Mouse (Mus musculus) neutrophil, adult 5-6 weeks (primary cell): ENCODE results near the gene Atp13a1. TPM values are rescaled to one million over a fixed set of nuclear protein-coding genes. Genes with fewer than 3 reads are reported as not detected.
A peak's percentile ranks its signal among the peaks of the same experiment; 100 is the strongest.

ENCODE experiments used
- ATAC-seq: fragments of 151-379, 151-347 bp; 2 replicates; pipeline ENCODE4 v1.8.0; 2017; ENCODE audit warnings: mild to moderate bottlenecking, moderate TSS enrichment; ENCODE audit not compliant: insufficient number of reproducible peaks, poor library complexity, low FRiP score, severe bottlenecking; ENCODE audit errors: extremely low read depth
- total RNA-seq: library from RNA; stranded (forward); fragments of 200-1000 nt; gene quantifications from 2 replicates; pipeline ENCODE4 v1.2.3, GENCODE M21; 2017

The Atp13a1 gene
- total RNA-seq, 1 experiment from 2014 or later, result 24.7 TPM

DNA sequence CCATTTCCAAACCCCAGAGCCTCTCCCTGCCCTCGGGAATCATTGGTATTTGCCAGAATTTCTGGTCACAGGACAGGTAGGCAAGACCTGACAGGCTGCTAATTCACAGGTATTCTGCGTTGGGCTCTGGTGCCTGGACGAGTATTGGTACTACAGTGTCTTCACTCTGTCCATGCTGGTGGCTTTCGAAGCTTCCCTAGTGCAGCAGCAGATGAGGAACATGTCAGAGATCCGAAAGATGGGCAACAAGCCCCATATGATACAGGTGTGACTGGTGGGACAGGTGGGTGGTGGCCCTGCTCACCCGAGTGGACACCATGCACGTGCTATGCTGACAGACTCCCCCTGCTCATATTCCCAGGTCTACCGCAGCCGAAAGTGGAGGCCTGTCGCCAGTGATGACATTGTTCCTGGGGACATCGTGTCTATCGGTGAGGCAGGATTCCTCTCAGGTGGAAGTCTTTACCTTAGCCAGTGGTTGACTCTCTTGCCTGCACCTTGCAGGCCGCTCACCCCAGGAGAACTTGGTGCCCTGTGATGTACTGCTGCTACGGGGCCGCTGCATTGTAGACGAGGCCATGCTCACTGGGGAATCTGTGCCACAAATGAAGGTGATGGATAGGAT is 5.9 kb downstream of the Atp13a1 start:
- no peak for ATAC-seq

DNA sequence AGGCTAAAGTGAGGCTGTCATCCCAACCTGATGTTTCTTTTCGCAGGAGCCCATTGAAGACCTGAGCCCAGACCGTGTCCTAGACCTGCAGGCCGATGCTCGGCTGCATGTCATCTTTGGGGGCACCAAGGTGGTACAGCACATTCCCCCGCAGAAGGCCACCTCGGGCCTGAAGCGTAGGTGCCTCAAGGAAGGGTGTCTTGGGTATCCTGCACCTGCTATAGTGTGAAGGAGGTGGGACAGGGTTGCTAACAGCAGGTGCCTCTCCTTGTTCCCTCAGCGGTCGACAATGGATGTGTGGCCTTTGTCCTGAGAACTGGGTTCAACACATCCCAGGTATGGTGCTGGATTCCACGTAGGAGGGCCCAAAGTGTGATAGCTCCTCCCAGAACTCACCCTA is 6.7 kb downstream of the Atp13a1 start:
- no peak for ATAC-seq

DNA sequence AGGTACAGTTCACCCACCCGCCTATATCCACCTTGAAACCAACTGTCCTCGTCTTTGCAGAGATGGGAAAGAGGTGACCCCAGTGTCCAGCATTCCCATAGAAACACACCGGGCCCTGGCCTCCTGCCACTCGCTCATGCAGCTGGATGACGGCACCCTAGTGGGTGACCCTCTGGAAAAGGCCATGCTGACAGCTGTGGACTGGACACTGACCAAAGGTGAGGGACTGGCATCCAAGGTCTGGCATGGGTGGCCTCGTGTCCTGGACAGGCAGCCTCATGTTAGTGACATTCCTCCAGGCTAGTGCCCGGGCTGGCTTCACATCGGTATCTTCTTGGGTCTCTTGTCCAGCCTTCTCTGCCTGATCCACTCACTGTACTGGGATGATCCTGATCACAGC is 8.3 kb downstream of the Atp13a1 start:
- no peak for ATAC-seq

DNA sequence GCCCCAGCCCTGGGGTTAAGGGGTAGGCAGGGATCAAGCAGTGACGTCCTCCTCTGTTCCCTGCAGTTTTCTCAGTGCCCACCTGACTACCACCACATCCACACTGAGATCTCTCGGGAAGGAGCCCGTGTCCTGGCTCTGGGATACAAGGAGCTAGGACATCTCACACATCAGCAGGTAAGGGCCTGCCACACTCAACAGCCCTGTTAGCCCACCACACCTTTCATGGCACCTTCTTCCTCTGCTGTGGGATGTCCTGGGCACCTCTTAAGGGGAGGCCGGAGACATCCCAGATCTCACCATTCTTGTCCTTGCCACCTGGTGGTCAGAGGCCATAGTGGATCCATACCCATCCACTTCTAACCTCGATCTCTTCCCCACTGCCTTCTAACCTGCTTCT is 9.0 kb downstream of the Atp13a1 start:
- ATAC-seq, result no peak

DNA sequence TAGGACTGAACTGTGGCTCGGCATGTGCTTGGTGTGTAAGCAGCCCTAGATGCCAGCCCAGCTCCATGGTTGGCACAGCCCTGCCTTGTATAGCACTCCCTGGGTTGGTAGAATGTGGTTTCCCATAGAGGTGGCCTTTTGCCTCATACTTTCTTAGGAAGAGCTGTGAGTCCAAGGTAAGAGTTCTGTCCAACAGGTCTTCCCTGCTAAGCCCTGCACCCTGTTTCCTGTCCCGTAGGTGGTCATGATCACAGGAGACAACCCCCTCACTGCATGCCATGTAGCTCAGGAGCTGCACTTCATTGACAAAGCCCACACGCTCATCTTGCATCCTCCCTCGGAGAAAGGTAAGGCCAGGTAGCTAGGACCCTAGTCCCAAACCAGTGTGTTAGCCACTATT is 10.8 kb downstream of the Atp13a1 start:
- ATAC-seq, result no peak

DNA sequence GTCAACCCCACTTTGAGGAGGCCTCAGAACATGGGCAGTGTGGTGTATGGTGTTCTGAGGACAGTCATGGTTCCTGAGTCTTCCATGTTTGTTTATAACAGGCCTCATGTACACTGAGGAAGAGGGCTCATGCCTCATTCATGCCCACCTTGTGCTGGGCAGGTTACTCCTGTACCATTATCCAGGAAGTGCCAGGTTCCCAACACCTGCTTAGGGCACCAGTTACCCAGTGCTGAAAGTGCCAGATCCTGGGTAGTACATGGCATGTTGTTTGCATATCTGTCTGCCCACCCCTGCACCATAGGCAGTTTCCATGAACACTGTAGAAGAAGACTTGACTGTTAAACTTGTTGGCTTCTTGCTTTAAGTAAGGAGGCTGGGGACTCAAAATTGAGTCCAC is 11.3 kb downstream of the Atp13a1 start:
- no peak for ATAC-seq

DNA sequence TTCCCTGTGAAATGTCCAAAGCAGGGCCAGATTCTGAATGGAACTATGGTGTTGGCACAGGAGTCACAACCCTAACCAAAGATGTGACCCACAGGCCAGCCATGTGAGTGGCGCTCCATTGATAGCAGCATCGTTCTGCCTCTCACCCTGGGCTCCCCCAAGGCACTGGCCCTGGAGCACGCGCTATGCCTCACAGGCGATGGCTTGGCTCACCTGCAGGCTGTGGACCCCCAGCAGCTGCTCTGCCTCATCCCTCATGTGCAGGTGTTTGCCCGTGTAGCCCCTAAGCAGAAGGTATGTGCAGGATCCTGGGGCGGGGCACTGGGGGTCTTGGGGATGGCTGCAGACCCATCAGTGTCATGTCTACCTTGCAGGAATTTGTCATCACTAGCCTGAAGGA is 12.4 kb downstream of the Atp13a1 start:
- ATAC-seq, result no peak

DNA sequence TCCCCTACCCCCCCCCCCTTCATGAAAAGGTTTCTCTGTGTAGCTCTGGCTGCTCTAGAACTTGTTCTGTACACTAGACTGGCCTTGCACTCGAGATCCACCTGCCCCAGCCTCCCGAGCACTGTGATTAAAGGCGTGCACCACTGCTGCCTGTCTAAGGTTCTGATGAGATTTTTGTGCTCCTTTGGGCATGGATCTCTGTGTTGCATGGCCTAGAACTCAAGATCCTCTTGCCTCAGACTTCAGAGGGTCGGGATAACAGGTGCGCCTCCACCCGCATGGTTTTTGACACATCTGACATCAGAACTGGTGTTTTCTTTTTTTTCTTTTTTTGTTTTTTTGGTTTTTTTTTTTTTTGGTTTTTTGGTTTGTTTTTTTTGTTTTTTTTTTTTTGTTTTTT is 13.6 kb downstream of the Atp13a1 start:
- no peak for ATAC-seq

DNA sequence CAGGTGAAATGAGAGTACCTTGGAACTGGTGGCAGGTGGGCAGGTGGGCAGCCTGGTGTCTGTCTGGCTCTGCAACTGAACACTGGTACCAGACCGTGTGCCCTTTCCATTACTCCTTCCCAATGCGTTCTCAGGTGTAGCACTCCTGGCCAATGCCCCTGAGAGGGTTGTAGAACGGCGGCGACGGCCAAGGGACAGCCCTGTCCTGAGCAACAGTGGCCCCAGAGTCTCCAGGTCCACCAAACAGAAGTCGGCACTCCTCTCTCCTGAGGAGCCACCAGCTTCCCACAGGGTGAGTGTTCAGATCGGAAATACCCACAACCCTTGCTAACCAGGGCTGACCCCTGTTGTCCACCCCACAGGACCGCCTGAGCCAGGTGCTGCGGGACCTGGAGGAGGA is 14.1 kb downstream of the Atp13a1 start:
- ATAC-seq, result no peak

DNA sequence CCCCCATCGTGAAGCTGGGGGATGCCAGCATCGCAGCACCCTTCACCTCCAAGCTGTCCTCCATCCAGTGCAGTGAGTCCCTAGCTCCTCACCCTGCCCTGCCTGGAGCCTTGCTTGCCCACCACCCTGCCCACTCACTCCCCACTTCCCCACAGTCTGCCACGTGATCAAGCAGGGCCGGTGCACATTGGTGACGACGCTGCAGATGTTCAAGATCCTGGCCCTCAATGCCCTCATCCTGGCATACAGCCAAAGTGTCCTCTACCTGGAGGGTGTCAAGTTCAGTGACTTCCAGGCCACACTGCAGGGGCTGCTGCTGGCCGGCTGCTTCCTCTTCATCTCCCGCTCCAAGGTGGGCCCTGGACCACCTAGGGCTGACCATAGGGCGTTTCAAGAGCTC is 14.5 kb downstream of the Atp13a1 start:
- no peak for ATAC-seq

DNA sequence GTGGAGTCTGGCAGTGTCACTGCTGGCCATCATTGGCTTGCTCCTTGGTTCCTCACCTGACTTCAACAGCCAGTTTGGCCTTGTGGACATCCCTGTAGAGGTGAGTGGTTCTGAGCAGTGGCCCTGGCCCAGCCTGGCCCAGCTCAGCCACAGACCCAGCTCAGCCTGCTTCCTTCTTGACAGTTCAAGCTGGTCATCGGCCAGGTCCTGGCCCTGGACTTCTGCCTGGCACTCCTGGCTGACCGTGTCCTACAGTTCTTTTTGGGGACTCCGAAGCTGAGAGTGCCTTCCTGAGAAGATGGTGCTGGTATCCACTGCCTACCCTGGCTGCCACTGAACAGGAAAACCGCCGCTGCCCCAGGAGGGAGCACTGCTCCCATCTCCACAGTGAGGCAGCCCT is 16.3 kb downstream of the Atp13a1 start:
- no peak for ATAC-seq

DNA sequence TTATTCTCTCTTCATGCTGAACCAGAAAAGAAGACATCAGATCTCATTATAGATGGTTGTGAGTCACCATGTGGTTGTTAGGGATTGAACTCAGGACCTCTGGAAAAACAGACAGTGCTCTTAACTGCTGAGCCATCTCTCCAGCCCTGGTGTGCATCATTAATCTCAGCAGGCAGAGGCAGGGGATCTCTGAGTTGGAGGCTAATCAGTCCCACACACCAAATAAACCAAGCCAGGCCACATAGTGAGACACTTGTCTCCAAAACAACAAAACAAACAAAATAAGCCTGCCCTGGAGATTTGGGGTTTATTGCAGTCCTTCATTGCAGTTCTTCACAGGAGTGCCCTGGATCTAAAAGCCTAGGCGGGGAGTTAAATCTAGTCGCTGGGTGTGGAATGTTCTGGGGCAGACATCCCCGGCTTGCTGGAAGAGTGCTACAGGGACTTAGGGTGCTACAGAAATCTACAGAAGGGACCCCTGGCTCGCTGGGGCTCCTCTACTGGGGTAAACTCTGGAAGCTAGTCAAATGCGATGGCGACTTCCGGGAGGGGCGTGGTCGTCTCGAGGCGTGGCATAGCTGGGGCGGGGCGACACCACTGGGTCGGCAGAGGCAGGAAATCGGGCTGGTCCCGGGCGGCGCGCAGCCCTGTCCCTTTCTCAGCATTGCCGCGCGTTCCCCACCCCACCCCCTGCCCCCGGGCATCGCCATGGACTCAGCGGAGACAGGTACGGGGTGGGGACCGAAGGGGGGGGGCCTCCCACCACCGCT is 17.3 kb downstream of the Atp13a1 start, which contains the start of gene Gmip:
Gene Gmip, plus strand, starts transcription at position 586 of the 770 bp plus-strand sequence.
- ATAC-seq, result peak; percentile 87

DNA sequence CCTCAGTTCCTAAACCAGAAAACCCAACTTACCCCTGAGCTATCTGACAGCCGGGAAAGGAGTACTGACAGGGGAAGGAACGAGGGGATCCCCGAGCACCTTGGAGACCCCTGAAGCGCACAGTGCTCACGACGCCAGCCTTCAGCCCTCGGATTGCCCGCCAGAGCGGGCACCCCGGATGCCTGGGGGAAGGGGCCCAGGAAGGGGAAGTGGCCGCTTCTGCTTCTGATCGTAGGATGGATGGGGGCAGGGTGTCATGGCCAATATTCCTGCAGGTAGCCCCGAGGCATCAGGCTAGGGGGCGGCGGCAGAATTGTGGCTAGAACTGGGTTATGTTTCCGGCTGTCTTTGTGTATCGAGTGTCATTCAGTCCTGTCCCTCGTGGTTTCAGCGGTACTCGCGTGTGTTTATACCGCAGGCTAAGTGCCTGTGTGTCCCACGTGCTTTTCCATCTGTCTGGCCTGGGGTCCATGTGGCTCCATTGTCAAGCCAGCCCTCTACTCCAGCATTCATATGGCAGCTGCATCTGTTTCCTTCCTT is 18.0 kb downstream of the Atp13a1 start:
- peak; percentile 72 for ATAC-seq

DNA sequence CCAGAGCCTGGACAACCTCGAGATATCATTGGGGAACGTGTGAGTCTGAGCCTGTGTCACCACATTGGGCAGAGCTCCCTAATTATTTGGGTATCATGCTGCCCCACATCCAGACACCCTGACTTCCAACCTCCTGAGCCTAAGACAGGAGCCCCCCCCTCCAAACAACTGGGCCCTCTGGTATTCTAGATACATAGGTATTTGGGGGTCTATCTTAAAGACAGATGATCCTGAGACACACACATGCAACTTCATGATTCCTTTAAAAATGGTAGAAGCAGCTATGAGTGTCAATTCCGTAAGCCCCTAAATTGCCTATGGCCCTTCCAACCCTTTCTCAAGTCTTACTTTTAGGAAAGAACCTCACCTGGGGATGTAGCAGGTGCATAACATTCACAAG is 18.9 kb downstream of the Atp13a1 start:
- ATAC-seq, result no peak

DNA sequence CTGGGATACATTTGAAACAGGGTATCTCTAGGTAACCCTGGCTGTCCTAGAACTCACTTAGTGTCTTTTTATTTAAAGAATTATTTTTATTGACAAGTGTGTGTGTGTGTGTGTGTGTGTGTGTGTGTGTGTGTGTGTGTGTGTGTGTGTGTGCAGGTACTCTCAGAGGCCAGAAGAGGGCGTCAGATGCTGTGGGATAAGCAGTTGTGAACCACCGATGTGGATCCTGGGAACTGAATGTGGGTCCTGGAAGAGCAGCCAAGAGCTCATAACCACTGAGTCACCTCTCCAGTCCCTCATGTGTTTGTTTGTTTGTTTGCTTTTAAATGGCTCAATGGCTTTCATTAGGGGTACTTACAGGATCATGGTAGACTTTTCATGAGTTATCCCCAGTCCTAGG is 23.9 kb downstream of the Atp13a1 start:
- no peak for ATAC-seq

DNA sequence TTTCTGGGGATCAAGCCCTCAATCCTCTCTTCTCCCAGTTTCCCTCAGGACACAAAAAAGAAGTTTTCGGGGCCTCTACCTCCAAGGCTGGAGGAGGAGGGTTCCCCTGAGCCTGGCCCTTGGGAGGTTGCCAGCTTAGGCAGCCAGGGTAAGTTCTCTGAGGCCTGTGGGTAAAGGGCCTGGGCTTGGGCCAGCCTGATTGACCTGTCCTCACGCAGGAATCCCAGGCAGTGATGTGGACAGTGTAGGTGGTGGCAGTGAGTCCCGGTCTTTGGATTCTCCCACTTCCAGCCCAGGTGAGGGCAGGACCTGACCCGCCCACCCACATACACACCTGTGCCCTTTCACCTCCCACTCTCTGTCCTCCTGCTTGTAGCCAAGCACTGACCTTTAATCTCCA is 24.4 kb downstream of the Atp13a1 start:
- no peak for ATAC-seq

DNA sequence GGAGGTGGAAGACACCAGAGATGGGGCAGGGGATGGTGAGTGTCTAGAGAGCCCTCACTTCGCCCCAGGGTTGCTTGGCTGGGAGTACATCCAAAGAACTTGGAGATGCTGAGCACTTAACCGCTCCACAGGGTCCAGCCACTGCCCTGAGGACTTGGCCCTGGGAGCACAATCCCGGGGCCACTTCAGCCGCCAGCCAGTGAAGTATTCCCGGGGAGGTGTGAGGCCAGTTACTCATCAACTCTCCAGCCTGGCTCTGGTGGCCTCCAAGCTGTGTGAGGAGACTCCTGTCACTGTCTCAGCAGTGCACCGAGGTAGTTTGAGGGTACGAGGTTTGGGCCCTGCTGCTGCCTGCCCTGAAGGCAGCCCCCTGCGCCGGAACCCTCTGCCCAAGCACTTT is 29.5 kb downstream of the Atp13a1 start:
- ATAC-seq, result no peak

DNA sequence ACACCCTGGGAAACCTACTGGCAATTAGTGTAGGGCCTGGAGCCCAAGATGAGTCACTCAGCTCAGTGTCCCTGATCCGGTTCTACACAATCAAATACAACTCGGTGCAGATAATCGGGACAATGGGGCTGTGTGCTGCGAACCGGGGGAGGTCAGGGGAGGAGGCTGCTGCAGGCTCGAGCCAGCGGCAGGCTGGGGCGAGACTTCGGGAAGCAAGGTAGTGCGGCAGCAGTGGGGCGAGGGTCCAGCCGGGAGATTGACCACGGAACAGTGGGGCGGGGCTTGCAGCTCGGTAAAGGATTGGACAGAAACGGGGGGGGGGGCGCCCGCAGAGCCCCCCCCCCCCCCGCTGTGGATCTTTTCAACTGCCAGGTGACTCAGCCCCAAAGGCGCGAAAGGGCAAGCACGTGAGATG is 31.0 kb downstream of the Atp13a1 start:
- no peak for ATAC-seq

DNA sequence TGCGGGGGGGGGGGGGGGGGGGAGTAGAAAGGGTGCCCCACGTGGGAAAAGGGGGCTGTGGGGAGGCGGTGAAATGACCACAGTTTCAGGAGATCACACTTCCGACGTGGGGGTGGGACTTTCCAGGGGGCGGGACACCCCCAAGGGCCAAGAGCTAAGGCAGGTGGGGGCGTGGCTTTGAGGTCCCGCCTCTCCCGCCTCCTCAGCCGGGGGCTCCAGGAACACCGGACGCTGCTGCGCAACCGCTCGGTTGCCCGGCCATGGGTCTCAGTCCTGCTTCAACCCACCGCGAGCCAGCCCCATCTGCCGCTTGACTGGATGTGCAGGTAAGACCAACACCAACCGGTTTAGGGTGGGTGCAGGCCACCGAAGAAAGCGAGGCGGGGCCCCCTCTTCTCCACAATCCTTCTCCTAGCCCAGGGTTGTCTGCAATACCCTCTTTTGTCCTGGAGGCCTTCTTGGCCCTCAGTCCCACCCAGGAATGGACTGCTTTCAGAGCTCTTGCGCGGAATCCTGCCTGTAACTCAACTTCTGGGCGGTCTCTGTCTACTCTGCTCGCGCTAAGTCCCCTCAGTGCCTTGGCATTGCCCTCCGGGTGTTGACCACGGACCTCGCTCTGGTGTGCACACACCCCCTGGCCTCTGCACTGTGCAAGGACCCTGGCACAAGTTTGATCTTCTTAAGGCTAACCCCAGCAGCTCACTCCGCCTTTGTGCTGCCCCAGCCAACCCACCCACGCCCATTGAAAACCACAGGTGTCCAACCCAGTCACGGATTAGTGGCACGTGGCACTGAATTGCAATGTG is 31.6 kb downstream of the Atp13a1 start, which contains the start of gene Lpar2:
Gene Lpar2, plus strand, starts transcription at position 44 of the 806 bp plus-strand sequence.
- ATAC-seq, result peak; percentile 32

DNA sequence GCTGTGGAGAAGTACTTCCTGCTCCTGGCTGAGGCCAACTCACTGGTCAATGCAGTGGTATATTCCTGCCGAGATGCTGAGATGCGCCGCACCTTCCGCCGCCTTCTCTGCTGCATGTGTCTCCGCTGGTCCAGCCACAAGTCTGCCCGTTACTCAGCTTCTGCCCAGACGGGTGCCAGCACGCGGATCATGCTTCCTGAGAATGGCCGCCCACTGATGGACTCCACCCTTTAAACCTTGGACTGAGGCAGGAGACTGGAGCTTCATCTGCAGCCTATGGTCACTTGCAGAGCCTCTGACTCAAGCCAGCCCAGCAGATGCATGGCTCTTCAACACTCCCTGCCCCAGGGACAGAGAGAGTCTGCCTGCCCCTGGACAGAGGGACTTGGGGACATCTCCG is 35.4 kb downstream of the Atp13a1 start:
- no peak for ATAC-seq
